In the genomic region with DNA sequence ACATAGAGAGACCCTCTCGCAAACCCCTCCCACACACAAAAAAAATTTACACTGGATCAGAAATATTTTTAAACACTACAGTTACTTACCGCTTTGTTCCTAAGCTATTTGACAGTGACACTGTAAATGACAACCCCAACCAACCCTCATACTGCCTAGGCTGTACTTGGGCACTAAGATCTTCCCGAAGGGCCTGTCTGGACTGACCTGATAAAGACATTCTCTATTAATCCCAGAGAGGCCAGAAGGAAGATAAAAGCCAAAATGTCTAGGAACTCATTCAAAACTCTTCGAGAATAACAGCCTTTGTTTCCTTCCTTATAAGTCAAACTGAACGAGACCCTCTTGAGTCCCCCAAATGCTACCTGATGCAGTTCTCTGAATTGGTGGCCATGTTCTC, we compare ENCODE assay signal across 12 mouse cellular contexts.
"Had no signal": no experiment of that assay in that cellular context is flagged by ENCODE, and none has a peak within 500 bp of the region (broad histone marks: within the 10 kb centered on the region; RNA-seq: fewer than 3 reads in every experiment).

No protein-coding gene starts in this region.

- H3K4me2 ChIP-seq: intestine, embryonic 15.5 days; limb, embryonic 15.5 days; lung, embryonic 14.5 days; midbrain, embryonic 12.5 days had no signal

- H3K4me1 ChIP-seq: intestine, embryonic 15.5 days; limb, embryonic 15.5 days; midbrain, embryonic 12.5 days had no signal

- H3K9me3 ChIP-seq: intestine, embryonic 15.5 days; limb, embryonic 15.5 days; megakaryocyte, embryonic 14.5 days; midbrain, embryonic 12.5 days had no signal

- H3K27me3 ChIP-seq: intestine, embryonic 15.5 days; limb, embryonic 15.5 days; midbrain, embryonic 12.5 days had no signal

- H3K9ac ChIP-seq: intestine, embryonic 15.5 days; limb, embryonic 15.5 days; lung, embryonic 14.5 days; midbrain, embryonic 12.5 days had no signal

- H3K4me3 ChIP-seq: intestine, embryonic 15.5 days; limb, embryonic 15.5 days; megakaryocyte, embryonic 14.5 days; midbrain, embryonic 12.5 days had no signal

- DNase-seq: kidney, adult 18-20 months; kidney, postnatal 10 days; lung, embryonic 14.5 days; lung, postnatal 10 days; lung, postnatal 4 days; thymus, adult 18-20 months; thymus, postnatal 25 days had no signal

- ATAC-seq: intestine, embryonic 15.5 days; midbrain, embryonic 16.5 days had no signal

- H3K27ac ChIP-seq: intestine, embryonic 15.5 days; limb, embryonic 15.5 days; midbrain, embryonic 12.5 days had no signal
